Mouse (Mus musculus) mouse trophoblast stem cell (cell line): ENCODE measurements around the gene Ppp1r3e.

Experiments used
- in situ Hi-C, 2 experiments: fragments of 300-500 bp; cut with MseI, MboI; formaldehyde crosslinking; loops; 2 replicates in 1 of 2; 3 replicates in 1 of 2; pipeline ENCODE4 v1.15.1; 2025

Ppp1r3e gene

GRCm38 (mm10) chr14:54877048-54877715, at the start of gene Ppp1r3e:
Ppp1r3e (minus strand) TSS chr14:54877550.
- in situ Hi-C loops: no loop called here

- in situ Hi-C loops: no loop called here
Measured at GRCm38 (mm10) chr14:54926401-54927158, 49.2 kb upstream of the Ppp1r3e start.

- in situ Hi-C loops: no loop called here
Measured at GRCm38 (mm10) chr14:54925349-54926342, 48.3 kb upstream of the Ppp1r3e start, which contains the start of gene Efs. Efs (minus strand) TSS chr14:54926126.

GRCm38 (mm10) chr14:54924641-54925348, 47.4 kb upstream of the Ppp1r3e start:
- in situ Hi-C loops: no loop called here

GRCm38 (mm10) chr14:54920076-54920685, 42.8 kb upstream of the Ppp1r3e start:
- in situ Hi-C loops: no loop called here

- in situ Hi-C loops: no loop called here
Measured at GRCm38 (mm10) chr14:54913343-54913742, 36.0 kb upstream of the Ppp1r3e start.

GRCm38 (mm10) chr14:54912886-54913285, 35.5 kb upstream of the Ppp1r3e start, which contains the start of gene Slc22a17:
Slc22a17 (minus strand) TSS chr14:54913132.
- in situ Hi-C loops: no loop called here

- in situ Hi-C loops: no loop called here
Measured at GRCm38 (mm10) chr14:54912109-54912850, 34.9 kb upstream of the Ppp1r3e start.

GRCm38 (mm10) chr14:54908682-54909081, 31.3 kb upstream of the Ppp1r3e start:
- in situ Hi-C loops: no loop called here

GRCm38 (mm10) chr14:54903641-54904040, 26.3 kb upstream of the Ppp1r3e start:
- in situ Hi-C loops: loop anchor here (5.0 kb wide), 2 partner anchors 34 to 109 kb away; partner anchors contain the start of gene Cmtm5 (in 2 of the 2)

GRCm38 (mm10) chr14:54900383-54900782, 23.0 kb upstream of the Ppp1r3e start:
- in situ Hi-C loops: loop anchor here (5.0 kb wide), 2 partner anchors 37 to 112 kb away; partner anchors contain the start of gene Cmtm5 (in 2 of the 2)

GRCm38 (mm10) chr14:54897445-54897844, 20.1 kb upstream of the Ppp1r3e start:
- in situ Hi-C loops: loop anchor here in 1 of 2 experiments (5.0 kb wide), 1 partner anchor 115 kb away; no protein-coding TSS in a partner anchor

- in situ Hi-C loops: loop anchor here in 1 of 2 experiments (5.0 kb wide), 1 partner anchor 118 kb away; no protein-coding TSS in a partner anchor
Measured at GRCm38 (mm10) chr14:54894296-54895151, 17.2 kb upstream of the Ppp1r3e start.

GRCm38 (mm10) chr14:54893651-54894181, 16.4 kb upstream of the Ppp1r3e start:
- in situ Hi-C loops: no loop called here

GRCm38 (mm10) chr14:54892200-54892599, 14.8 kb upstream of the Ppp1r3e start, which contains the start of gene Pabpn1:
Pabpn1 (plus strand) TSS chr14:54892500.
- in situ Hi-C loops: no loop called here

- in situ Hi-C loops: no loop called here
Measured at GRCm38 (mm10) chr14:54885309-54885708, 8.0 kb upstream of the Ppp1r3e start.

- in situ Hi-C loops: no loop called here
Measured at GRCm38 (mm10) chr14:54884022-54884712, 6.8 kb upstream of the Ppp1r3e start.
